Mouse (Mus musculus): ENCODE data around the gene Gm17374.
"Not testable (repeated sequence)": the region's sequence is repeated elsewhere in the genome, so short reads cannot be mapped to it uniquely, and the experiment has no call there.

Gene Gm17374

GRCm38 (mm10) chr2:140151743-140152142 is at the start of gene Gm17374:
Gene Gm17374, plus strand, starts transcription at chr2:140152043.
- DNase-seq (ENCODE audit: low read depth, low spot score) = not testable (repeated sequence)

- DNase-seq (ENCODE audit: low read depth, low spot score) = no peak
These were observed 46.9 kb upstream of the Gm17374 start for GRCm38 (mm10) chr2:140104951-140105350.

- DNase-seq (ENCODE audit: low read depth, low spot score) = no peak
These were observed 44.2 kb upstream of the Gm17374 start for GRCm38 (mm10) chr2:140107641-140108040.

GRCm38 (mm10) chr2:140108945-140109344 is 42.9 kb upstream of the Gm17374 start:
- no peak for DNase-seq (ENCODE audit: low read depth, low spot score)

GRCm38 (mm10) chr2:140113851-140114250 is 38.0 kb upstream of the Gm17374 start:
- DNase-seq (ENCODE audit: low read depth, low spot score) = peak; percentile 20

GRCm38 (mm10) chr2:140125516-140125915 is 26.3 kb upstream of the Gm17374 start:
- DNase-seq (ENCODE audit: low read depth, low spot score) = no peak

GRCm38 (mm10) chr2:140159186-140159730 is 7.4 kb downstream of the Gm17374 start:
- peak; percentile 8 for DNase-seq (ENCODE audit: low read depth, low spot score)

GRCm38 (mm10) chr2:140163351-140163854 is 11.6 kb downstream of the Gm17374 start:
- no peak for DNase-seq (ENCODE audit: low read depth, low spot score)

GRCm38 (mm10) chr2:140169057-140169456 is 17.2 kb downstream of the Gm17374 start:
- DNase-seq (ENCODE audit: low read depth, low spot score) = no peak

- DNase-seq (ENCODE audit: low read depth, low spot score) = peak; percentile 92
These were observed 18.4 kb downstream of the Gm17374 start, which contains the start of the genes Esf1 and Ndufaf5 for GRCm38 (mm10) chr2:140170127-140170802. Gene Esf1, minus strand, starts transcription at chr2:140170564. Gene Ndufaf5, plus strand, starts transcription at chr2:140170649.

- DNase-seq (ENCODE audit: low read depth, low spot score) = peak; percentile 8
These were observed 19.1 kb downstream of the Gm17374 start for GRCm38 (mm10) chr2:140170803-140171553.

- DNase-seq (ENCODE audit: low read depth, low spot score) = not testable (repeated sequence)
These were observed 33.9 kb downstream of the Gm17374 start for GRCm38 (mm10) chr2:140185685-140186210.

GRCm38 (mm10) chr2:140200713-140201112 is 48.9 kb downstream of the Gm17374 start:
- no peak for DNase-seq (ENCODE audit: low read depth, low spot score)

GRCm38 (mm10) chr2:140202573-140202972 is 50.7 kb downstream of the Gm17374 start:
- no peak for DNase-seq (ENCODE audit: low read depth, low spot score)
